Mouse (Mus musculus): ENCODE results near the gene Hspa1l. TPM values are rescaled to one million over a fixed set of nuclear protein-coding genes. Genes with fewer than 3 reads are reported as not detected.
"Not testable (repeated sequence)": the region's sequence is repeated elsewhere in the genome, so short reads cannot be mapped to it uniquely, and the experiment has no call there.

The Hspa1l gene
- 0.07 and 0.15 TPM in 2 replicates for total RNA-seq (2012; rRNA removed)
- polyA plus RNA-seq (2012; ENCODE audit: insufficient read depth in 1 of 2, insufficient read length in 2 of 2, low read depth in 1 of 2, low replicate concordance in 2 of 2, missing spikeins in 1 of 2), result 1 to 10 TPM in 1 of 2 experiments, not detected in 1; 1.6 TPM

DNA sequence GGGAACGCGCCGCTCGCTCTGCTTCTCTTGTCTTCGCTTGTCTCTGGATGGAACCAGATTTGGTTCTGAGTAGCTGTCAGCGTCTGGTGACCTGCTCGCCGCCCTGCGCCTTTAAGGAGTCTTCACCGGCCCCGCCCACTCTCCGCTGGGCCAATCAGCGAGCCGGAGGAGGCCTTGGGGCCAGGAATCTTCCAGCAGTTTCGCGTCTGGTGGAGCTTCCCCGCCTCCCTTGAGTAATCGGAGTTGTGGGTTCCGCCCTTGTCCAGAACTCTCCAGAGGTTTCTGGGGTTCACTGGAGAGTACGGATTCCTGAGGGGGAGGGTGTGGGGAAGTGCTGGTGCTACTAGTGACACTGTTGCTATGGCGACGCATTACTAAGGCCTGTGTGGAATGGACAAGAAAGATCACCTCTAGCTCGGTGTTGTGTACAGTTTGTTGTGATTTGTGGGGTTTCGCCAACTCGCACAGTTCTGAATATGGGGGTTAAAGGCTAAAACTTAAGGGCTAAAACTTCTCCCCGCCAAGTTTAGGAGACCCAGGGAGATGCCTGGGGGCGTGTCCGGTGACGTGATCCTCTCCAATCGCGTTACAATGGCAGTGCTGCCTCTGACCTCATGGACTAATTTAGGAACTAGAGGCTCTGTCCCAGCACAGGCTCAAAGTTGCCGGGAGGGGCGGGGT lies at the start of gene Hspa1l, which contains the start of gene Hspa1a:
Gene Hspa1l, plus strand, starts transcription at position 635 of the 681 bp plus-strand sequence.
Gene Hspa1a, minus strand, starts transcription at position 88 of the 681 bp plus-strand sequence.
- H3K4me3 ChIP-seq (ENCODE audit: control insufficient read depth in 1 of 2, insufficient read depth in 1 of 2, low read depth in 2 of 2, low read length in 2 of 2); H3K9ac ChIP-seq (ENCODE audit: control insufficient read depth, low read depth, low read length, poor library complexity, severe bottlenecking); H3K27ac ChIP-seq (ENCODE audit: control insufficient read depth, low read depth, low read length); H3K27me3 ChIP-seq (ENCODE audit: control insufficient read depth in 1 of 2, insufficient read depth in 2 of 2, low read length in 2 of 2); H3K9me3 ChIP-seq (replicated peaks; ENCODE audit: insufficient read depth, low read length); DNase-seq (ENCODE audit: low read depth, low spot score); H3K4me1 ChIP-seq (ENCODE audit: control insufficient read depth in 1 of 2, insufficient read depth in 2 of 2, low read length in 2 of 2); H3K36me3 ChIP-seq (ENCODE audit: control insufficient read depth in 1 of 2, insufficient read depth in 2 of 2, low read length in 2 of 2); H3K79me2 ChIP-seq (ENCODE audit: control insufficient read depth, insufficient read depth, low read length, poor library complexity): not testable (repeated sequence)

DNA sequence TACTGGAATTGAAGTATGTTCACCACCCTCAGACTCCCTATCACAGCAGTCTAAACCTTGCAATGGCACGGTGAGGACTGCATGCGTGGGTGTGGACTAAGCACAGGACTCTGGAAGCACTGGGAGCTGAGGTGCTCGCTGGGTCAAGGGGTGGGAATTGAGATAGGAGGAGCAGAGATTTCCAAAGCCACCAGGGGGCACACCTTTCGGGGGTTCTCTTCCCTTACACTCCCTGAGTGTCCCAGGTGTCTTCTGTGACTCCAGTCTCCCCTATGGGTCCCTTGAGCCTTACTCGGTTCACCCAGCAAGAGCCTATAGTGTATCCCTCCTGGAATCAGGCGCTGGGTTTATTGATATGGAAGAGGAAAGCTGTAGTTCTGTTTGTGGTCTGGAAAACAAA lies 49.6 kb upstream of the Hspa1l start:
- Histone ChIP-seq H3K36me3 (ENCODE audit: control insufficient read depth in 1 of 2, insufficient read depth in 2 of 2, low read length in 2 of 2) (no peaks in the 10 kb centered on the region; a peak in 1 of 4 replicates), H3K4me1 (ENCODE audit: control insufficient read depth in 1 of 2, insufficient read depth in 2 of 2, low read length in 2 of 2) (peaks cover 2 to 10% of the 10 kb centered on the region in 2 experiments; a peak in 2 of 4 replicates), H3K27ac (ENCODE audit: control insufficient read depth, low read depth, low read length) (no peak overlapping the region), H3K9me3 (replicated peaks; ENCODE audit: insufficient read depth, low read length) (no peaks in the 10 kb centered on the region), H3K4me3 (ENCODE audit: control insufficient read depth in 1 of 2, insufficient read depth in 1 of 2, low read depth in 2 of 2, low read length in 2 of 2) (no peak overlapping the region), H3K27me3 (ENCODE audit: control insufficient read depth in 1 of 2, insufficient read depth in 2 of 2, low read length in 2 of 2) (no peaks in the 10 kb centered on the region), H3K79me2 (ENCODE audit: control insufficient read depth, insufficient read depth, low read length, poor library complexity) (no peaks in the 10 kb centered on the region), H3K9ac (ENCODE audit: control insufficient read depth, low read depth, low read length, poor library complexity, severe bottlenecking) (no peak overlapping the region)
- peak; percentile 49 for DNase-seq (ENCODE audit: low read depth, low spot score)
- TF ChIP-seq GABPA (IDR thresholded peaks at IDR 0.05; ENCODE audit: low read depth, low read length) (no peak), ZKSCAN1 (IDR thresholded peaks at IDR 0.05; ENCODE audit: low read depth, low read length) (no peak), CTCF (IDR thresholded peaks at IDR 0.05 in 2 of 3, conservative IDR thresholded peaks at IDR 0.05 in 1 of 3; ENCODE audit: control insufficient read depth in 1 of 3, insufficient read depth in 1 of 3, low read depth in 2 of 3, low read length in 3 of 3, poor library complexity in 1 of 3, severe bottlenecking in 1 of 3) (peak; percentile 38 to 64 (median 54); a peak in 5 of 6 replicates), SMC3 (IDR thresholded peaks at IDR 0.05; ENCODE audit: low read depth, low read length) (peak; percentile 70), RAD21 (IDR thresholded peaks at IDR 0.05; ENCODE audit: low read depth, low read length) (peak; percentile 34)

DNA sequence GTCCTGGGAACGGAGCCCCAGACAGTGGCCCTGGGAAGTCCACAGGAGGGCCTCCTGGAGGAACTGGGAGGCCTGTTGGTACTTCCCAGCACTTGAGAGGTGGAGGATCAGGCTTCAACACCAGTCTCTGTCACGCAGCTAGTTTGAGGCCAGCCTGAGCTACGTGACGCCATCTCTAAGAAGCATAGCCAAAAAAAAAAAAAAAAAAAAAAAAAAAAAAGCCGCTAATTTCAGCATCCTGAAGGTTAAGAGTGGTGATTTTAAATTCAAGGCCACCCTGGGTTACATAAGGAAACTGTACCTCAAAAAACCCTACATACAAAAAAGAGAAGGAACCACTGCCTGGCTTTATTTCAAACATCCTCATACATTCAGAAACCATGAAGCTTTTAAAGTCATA lies 48.2 kb upstream of the Hspa1l start:
- H3K9me3 ChIP-seq (replicated peaks; ENCODE audit: insufficient read depth, low read length), result no peaks in the 10 kb centered on the region
- H3K9ac ChIP-seq (ENCODE audit: control insufficient read depth, low read depth, low read length, poor library complexity, severe bottlenecking), result no peak overlapping the region
- no peaks in the 10 kb centered on the region for H3K27me3 ChIP-seq (ENCODE audit: control insufficient read depth in 1 of 2, insufficient read depth in 2 of 2, low read length in 2 of 2)
- no peaks in the 10 kb centered on the region for H3K79me2 ChIP-seq (ENCODE audit: control insufficient read depth, insufficient read depth, low read length, poor library complexity)
- H3K4me3 ChIP-seq (ENCODE audit: control insufficient read depth in 1 of 2, insufficient read depth in 1 of 2, low read depth in 2 of 2, low read length in 2 of 2), result no peak overlapping the region
- DNase-seq (ENCODE audit: low read depth, low spot score), result no peak
- no peak overlapping the region for H3K27ac ChIP-seq (ENCODE audit: control insufficient read depth, low read depth, low read length)
- peak; percentile 27; the same call in 1 of the 2 replicates for TF ChIP-seq ZNF384 (IDR thresholded peaks at IDR 0.05; ENCODE audit: low read depth, low read length)
- no peak for TF ChIP-seq CTCF (IDR thresholded peaks at IDR 0.05 in 2 of 3, conservative IDR thresholded peaks at IDR 0.05 in 1 of 3; ENCODE audit: control insufficient read depth in 1 of 3, insufficient read depth in 1 of 3, low read depth in 2 of 3, low read length in 3 of 3, poor library complexity in 1 of 3, severe bottlenecking in 1 of 3)
- peaks cover 2 to 4% of the 10 kb centered on the region in 2 experiments; a peak in 1 of 4 replicates for H3K4me1 ChIP-seq (ENCODE audit: control insufficient read depth in 1 of 2, insufficient read depth in 2 of 2, low read length in 2 of 2)
- H3K36me3 ChIP-seq (ENCODE audit: control insufficient read depth in 1 of 2, insufficient read depth in 2 of 2, low read length in 2 of 2), result no peaks in the 10 kb centered on the region; a peak in 1 of 4 replicates

Data from MEL (cell line).